Mouse (Mus musculus) gastrocnemius, postnatal 25 days (tissue): ENCODE data around the gene Olfr1122. TPM values are rescaled to one million over a fixed set of nuclear protein-coding genes. Genes with fewer than 3 reads are reported as not detected.
"Not testable (repeated sequence)": the region's sequence is repeated elsewhere in the genome, so short reads cannot be mapped to it uniquely, and the experiment has no call there.

Experiments
- DNase-seq: peaks from one replicate; pipeline ENCODE4 v3.0.0; 2022
- long read RNA-seq, 2 experiments: library from polyadenylated mRNA; stranded (forward); transcript quantifications; one replicate each; pipeline ENCODE4 v2.0.0; 2021
- total RNA-seq, 2 experiments: library from RNA; stranded (reverse); gene quantifications; 1 replicate in 1 of 2; 2 replicates in 1 of 2; pipeline ENCODE4 v1.2.3; 2021

Gene Olfr1122
- total RNA-seq: not detected
- long read RNA-seq, experiment 1: 0 reads
- long read RNA-seq, experiment 2: 0 reads

DNA sequence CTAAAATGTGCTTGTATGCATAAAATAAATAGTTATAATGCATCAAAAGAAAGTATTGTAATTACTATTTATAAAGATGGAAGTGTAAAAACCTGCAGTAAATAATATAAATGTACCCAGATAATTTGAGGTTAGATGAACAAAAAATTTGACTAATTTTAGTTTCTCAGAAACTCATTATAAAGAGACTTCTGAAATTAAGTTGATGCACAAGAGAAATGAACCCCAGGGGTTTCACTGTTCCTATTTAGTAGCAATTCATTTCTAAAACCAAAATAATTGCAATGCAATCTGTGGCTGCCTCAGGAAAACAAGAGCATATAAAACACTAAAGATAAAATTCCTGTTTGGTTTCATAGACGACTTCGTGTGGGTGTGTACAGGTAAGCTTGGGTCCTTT, at the start of gene Olfr1122:
Olfr1122 (plus strand) TSS at position 301 of the 400 bp plus-strand sequence.
- DNase-seq: no peak

DNA sequence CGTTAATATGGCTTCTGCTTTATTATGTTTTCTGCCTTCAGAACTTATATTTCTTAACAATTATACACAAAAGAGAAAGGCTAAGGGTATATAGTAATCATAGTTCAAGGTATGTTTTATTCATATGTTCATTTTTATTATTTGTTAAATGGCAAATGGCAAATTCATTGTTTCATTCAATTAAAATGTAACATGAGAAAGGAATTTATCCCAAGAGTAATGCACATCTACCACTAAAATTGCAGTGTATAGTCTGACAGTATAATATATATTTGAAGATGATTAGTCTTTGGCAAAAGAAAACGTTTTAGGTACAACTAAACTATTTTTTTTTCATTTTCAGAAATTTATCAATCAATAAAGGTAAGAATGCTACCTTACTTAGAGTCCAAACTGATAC, 31.1 kb upstream of the Olfr1122 start, which contains the start of gene Olfr1120:
Olfr1120 (plus strand) TSS at position 301 of the 400 bp plus-strand sequence.
- DNase-seq: no peak

DNA sequence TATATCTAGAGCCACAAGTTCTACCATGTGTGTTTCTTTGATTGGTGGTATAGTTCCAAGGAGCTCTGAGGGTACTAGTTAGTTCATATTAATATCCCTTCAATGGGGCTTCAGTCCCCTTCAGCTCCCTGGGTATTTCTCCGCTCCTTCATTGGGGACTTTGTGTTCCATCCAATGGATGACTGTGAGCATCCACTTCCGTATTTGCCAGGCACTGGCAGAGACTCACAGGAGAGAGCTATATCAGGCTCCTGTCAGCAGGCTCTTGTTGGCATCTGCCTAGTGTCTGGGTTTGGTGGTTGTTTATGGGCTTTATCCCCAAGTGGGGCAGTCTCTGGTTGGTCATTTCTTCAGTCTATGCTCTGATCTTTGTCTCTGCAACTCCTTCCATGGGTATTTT, 25.5 kb upstream of the Olfr1122 start:
- DNase-seq: not testable (repeated sequence)

DNA sequence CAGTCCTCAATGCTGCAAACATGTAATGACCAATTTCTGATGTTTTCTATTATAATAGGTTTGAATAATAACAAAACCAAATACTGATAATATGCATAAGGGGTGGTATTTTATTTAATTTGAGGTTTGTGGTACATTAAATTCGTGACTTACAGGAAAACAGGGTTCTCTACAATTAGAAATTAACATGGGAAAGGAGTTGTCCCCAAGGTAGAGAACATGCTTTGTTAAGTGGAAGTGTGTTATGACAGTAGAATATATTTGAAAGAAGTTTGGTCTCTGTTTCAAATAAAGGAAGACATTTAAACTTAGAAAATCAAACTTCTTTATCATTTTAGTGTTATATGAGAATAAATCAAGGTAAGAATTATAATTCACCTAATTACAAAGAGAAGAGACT, 16.1 kb upstream of the Olfr1122 start, which contains the start of gene Olfr1121:
Olfr1121 (plus strand) TSS at position 301 of the 400 bp plus-strand sequence.
- no peak for DNase-seq

DNA sequence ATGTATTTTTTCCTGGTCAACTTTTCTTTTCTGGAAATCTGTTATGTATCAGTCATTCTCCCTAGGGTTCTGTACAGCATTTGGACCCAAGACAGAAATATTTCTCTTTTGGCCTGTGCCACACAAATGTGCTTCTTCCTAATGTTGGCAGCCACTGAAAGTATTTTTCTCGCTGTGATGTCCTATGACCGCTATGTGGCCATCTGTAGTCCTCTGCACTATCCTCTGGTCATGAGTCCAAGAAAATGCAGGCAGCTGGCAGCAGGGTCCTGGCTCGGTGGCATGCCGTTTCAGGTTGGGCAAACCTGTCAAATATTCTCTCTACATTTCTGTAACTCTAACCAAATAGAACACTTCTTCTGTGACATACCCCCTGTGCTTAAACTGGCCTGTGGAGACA, 13.9 kb upstream of the Olfr1122 start:
- DNase-seq: no peak

DNA sequence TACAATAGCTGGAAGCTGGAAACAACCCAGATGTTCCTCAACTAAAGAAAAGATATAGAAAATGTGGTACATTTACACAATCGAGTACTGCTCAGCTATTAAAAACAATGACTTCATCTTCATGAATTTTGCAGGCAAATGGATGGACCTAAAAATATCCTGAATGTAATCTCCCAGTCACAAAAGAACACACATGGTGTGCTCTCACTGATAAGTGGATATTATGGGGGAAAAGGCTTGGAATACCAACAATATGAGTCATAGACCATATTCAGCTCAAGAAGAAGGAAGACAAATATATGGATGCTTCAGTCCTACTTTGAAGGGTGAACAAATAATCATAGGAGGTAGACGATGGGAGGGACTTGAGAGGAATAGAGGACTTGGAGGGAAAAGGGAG, 1.7 kb upstream of the Olfr1122 start:
- no peak for DNase-seq

DNA sequence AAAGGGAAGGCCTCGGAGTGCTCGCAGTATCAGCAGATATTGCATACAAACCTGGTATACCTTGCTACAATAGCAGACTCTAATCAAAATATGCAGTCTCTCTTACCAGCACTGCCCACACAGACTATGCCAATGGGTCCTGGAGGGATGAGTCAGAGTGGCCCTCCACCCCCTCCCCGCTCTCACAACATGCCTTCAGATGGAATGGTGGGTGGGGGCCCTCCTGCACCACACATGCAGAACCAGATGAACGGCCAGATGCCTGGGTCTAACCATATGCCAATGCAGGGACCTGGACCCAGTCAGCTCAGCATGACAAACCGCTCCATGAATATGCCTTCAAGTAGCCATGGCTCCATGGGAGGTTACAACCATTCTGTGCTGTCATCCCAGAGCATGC, 8.0 kb downstream of the Olfr1122 start:
- not testable (repeated sequence) for DNase-seq

DNA sequence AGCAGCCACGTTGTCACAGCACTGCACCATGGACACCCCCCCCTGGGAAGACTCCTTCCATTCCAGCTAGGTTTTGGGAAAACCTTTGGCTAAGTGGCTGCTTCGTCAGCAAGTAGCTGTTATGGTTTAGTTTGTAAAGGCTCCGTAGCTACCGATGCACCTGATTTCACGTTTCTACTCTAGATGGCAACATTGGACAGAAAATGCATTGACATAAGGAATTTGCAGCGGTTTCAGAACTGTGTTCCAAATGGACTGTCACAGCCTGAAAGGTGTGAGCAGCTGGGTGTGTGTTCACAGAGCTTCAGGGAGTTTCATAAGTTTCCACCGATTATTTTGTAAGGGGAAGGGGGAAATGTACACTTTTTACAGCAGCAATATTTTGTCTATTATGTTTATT, 9.0 kb downstream of the Olfr1122 start:
- DNase-seq: not testable (repeated sequence)

DNA sequence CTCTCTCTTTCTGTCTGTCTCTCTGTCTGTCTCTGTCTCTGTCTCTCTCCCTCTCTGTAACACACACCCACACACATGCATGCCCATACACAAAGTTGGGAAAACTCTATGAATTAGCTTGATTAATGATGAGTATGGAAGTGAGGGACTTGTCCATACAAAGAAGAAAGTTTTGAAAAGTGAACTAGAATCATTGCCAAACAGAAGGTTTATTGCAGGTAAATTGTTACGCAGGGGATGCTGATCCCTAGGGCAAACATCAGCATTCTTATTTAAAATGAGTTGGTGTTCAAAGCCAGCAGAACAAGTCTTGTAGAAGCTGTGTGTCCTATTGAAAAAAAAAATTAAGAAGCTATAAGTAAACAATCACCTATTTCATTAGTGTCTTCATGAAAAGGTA, 30.7 kb downstream of the Olfr1122 start, which contains the start of gene Olfr1123:
Olfr1123 (plus strand) TSS at position 301 of the 400 bp plus-strand sequence.
- DNase-seq: no peak

DNA sequence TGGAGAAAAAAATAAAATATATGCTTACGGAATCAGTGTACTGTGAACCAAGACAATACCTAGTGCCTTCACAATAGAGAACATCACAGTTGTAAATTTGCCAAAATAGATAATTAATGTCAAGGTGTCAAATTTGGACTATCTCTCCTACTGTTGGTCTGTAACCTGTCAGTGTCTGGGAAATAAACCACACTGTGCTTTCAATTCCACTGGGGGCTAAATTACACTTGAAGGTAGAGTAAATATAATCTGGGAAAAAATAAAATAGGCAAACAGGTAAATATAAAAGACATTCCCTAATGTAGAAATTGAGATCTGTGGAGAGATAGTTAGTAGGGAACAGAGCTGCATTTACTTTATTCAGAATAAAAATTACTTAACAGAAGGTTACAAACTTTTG, 44.3 kb downstream of the Olfr1122 start, which contains the start of gene Olfr1124:
Olfr1124 (plus strand) TSS at position 301 of the 400 bp plus-strand sequence.
- DNase-seq: no peak

DNA sequence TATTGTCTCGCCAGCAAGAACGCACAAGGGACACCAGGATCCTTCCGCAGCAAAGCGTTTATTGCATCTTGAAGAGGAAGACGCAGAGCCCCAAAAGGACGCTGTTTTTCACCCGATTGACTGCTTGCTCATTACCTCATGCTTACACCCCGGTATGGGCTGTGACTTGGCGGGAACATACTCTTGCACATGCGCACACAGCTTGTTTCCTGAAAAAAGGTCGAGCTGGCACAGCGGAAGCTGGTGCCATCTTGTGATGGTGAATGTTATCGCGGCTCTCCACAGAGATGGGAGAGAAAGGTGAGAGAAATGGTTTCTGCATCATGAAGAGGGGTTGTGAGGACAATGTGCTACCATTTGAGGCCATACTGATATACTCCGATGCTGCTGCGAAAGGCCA, 52.1 kb downstream of the Olfr1122 start:
- DNase-seq: no peak

Other genes starting within 250 kb of the Olfr1122 start
- not detected for gene Olfr1110, start 245.5 kb upstream of the Olfr1122 start, total RNA-seq
- not detected for gene Olfr1111, start 233.2 kb upstream of the Olfr1122 start, total RNA-seq
- gene Olfr1112, start 198.1 kb upstream of the Olfr1122 start, total RNA-seq: not detected
- gene Olfr1113, start 176.9 kb upstream of the Olfr1122 start, total RNA-seq: not detected
- not detected for gene Olfr1115, start 137.8 kb upstream of the Olfr1122 start, total RNA-seq
- not detected for gene Olfr1116, start 118.3 kb upstream of the Olfr1122 start, total RNA-seq
- gene Olfr1118, start 78.3 kb upstream of the Olfr1122 start, total RNA-seq: not detected
- gene Olfr1120, start 31.0 kb upstream of the Olfr1122 start, total RNA-seq: not detected
- gene Olfr1121, start 16.0 kb upstream of the Olfr1122 start, total RNA-seq: not detected
- gene Olfr1123, start 30.8 kb downstream of the Olfr1122 start, total RNA-seq: not detected
- gene Olfr1124, start 44.4 kb downstream of the Olfr1122 start, total RNA-seq: not detected
- gene Olfr1126, start 68.1 kb downstream of the Olfr1122 start, total RNA-seq: not detected
- not detected for gene Pramel7, start 111.2 kb downstream of the Olfr1122 start, total RNA-seq
- gene Pramel6, start 120.7 kb downstream of the Olfr1122 start, total RNA-seq: not detected
- gene Olfr153, start 145.9 kb downstream of the Olfr1122 start, total RNA-seq: not detected
- gene Olfr1128, start 159.7 kb downstream of the Olfr1122 start, total RNA-seq: not detected
- not detected for gene Olfr1129, start 188.1 kb downstream of the Olfr1122 start, total RNA-seq
- gene Olfr1130, start 220.4 kb downstream of the Olfr1122 start, total RNA-seq: not detected
- not detected for gene Olfr1131, start 241.3 kb downstream of the Olfr1122 start, total RNA-seq